Mouse (Mus musculus) ES-E14 (cell line): Measurements from ENCODE around the gene Ifna9. TPM values are rescaled to one million over a fixed set of nuclear protein-coding genes. Genes with fewer than 3 reads are reported as not detected.
A peak's percentile ranks its signal among the peaks of the same experiment; 100 is the strongest.
"Not testable (repeated sequence)": the region's sequence is repeated elsewhere in the genome, so short reads cannot be mapped to it uniquely, and the experiment has no call there.

ENCODE experiments used
- DNase-seq: peaks from one replicate; pipeline ENCODE4 v3.0.0-alpha.2; 2013; ENCODE audit warnings: low read depth, low spot score
- H3K27ac ChIP-seq: 2 replicates; pipeline ENCODE4 v1.5.1; 2012; ENCODE audit warnings: low read depth, mild to moderate bottlenecking, low read length, moderate library complexity, mixed read lengths; ENCODE audit not compliant: poor library complexity, insufficient read depth, severe bottlenecking
- H3K36me3 ChIP-seq: 2 replicates; pipeline ENCODE4 v1.6.1; 2012; ENCODE audit warnings: mild to moderate bottlenecking, low read length, moderate library complexity, mixed read lengths; ENCODE audit not compliant: control insufficient read depth, poor library complexity, insufficient read depth, severe bottlenecking
- H3K4me1 ChIP-seq, 2 experiments: fragments of 150-350 bp in 1 of 2; sonication (generic) in 1 of 2; 2 replicates each; pipeline ENCODE4 v1.6.1; 2012; ENCODE audit warnings: low read length in 2 of 2, mild to moderate bottlenecking in 1 of 2, mixed read lengths in 1 of 2; ENCODE audit not compliant: control insufficient read depth in 2 of 2, insufficient read depth in 2 of 2, poor library complexity in 1 of 2
- H3K4me3 ChIP-seq, 2 experiments: fragments of 150-350 bp in 1 of 2; sonication (generic) in 1 of 2; 2 replicates each; pipeline ENCODE4 v1.5.1; 2012; ENCODE audit warnings: low read length in 2 of 2, low read depth in 1 of 2, mild to moderate bottlenecking in 1 of 2, mixed read lengths in 1 of 2; ENCODE audit not compliant: insufficient read depth in 1 of 2, poor library complexity in 1 of 2, severe bottlenecking in 1 of 2
- H3K9ac ChIP-seq: 2 replicates; pipeline ENCODE4 v1.6.1; 2012; ENCODE audit warnings: low read depth, mild to moderate bottlenecking, low read length, mixed read lengths; ENCODE audit not compliant: poor library complexity, insufficient read depth, severe bottlenecking
- H3K9me3 ChIP-seq: fragments of 150-350 bp; sonication (generic); 2 replicates; pipeline ENCODE4 v1.6.1; 2012; ENCODE audit warnings: low read depth, mild to moderate bottlenecking, low read length; ENCODE audit not compliant: control insufficient read depth, insufficient read depth
- CHD2 ChIP-seq: IDR thresholded peaks from 2 replicates; pipeline ENCODE4 v1.6.1; 2014; ENCODE audit warnings: mild to moderate bottlenecking, low read depth, low read length, inconsistent platforms
- HCFC1 ChIP-seq: IDR thresholded peaks from 2 replicates; pipeline ENCODE4 v1.6.1; 2012; ENCODE audit warnings: low read length, inconsistent platforms, borderline replicate concordance; ENCODE audit not compliant: insufficient read depth
- MAFK ChIP-seq: IDR thresholded peaks from 2 replicates; pipeline ENCODE4 v1.6.1; 2014; ENCODE audit warnings: mild to moderate bottlenecking, low read depth, low read length, inconsistent platforms; ENCODE audit not compliant: insufficient read depth
- ZC3H11A ChIP-seq: IDR thresholded peaks from 2 replicates; pipeline ENCODE4 v1.6.1; 2012; ENCODE audit warnings: low read depth, mild to moderate bottlenecking, inconsistent platforms, low read length, borderline replicate concordance
- ZNF384 ChIP-seq: IDR thresholded peaks from 2 replicates; pipeline ENCODE4 v1.6.1; 2012; ENCODE audit warnings: low read depth, low read length, inconsistent platforms
- in situ Hi-C, 2 experiments: fragments of 600-800 bp; cut with MboI; formaldehyde crosslinking; loops; one replicate each; pipeline ENCODE4 v1.15.1; 2025; ENCODE audit warnings: low sequenced_read_pairs in 2 of 2, inconsistent platforms in 1 of 2; ENCODE audit not compliant: unreplicated experiment in 2 of 2
- total RNA-seq: library from RNA; depleted of rRNA; stranded (reverse); fragments of 300-350 nt; gene quantifications from 2 replicates; pipeline ENCODE4 v1.2.3, GENCODE M21; 2012

Gene Ifna9
- total RNA-seq, 1 experiment = not detected

DNA sequence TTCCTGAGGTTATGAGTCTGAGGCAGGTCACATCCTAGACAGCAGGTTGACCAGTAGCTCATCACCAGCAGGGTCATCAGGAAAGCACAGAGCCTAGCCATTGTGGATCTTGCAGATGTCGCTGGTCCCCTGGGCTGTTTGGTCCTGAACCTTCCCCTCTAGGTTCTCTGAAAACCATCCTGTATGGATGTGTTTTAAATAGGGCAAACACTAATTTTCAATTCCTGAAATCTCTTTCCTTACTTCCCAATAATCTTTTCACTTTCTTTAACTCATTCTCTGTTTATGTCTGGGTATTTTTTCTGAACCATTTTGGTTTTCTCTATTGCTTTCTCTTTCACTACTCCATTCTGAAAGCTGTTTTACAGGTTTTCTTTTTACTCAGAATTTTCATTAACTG is 20.5 kb downstream of the Ifna9 start, which contains the start of gene Ifna14:
Gene Ifna14 (minus strand): TSS at position 101 of the 400 bp plus-strand sequence.
- no peak within 1 kb of the TSS for H3K9ac ChIP-seq
- H3K27ac ChIP-seq = no peak within 1 kb of the TSS
- H3K4me3 ChIP-seq = no peak within 1 kb of the TSS
- no peak for TF ChIP-seq ZNF384
- TF ChIP-seq ZC3H11A = no peak
- no peak for TF ChIP-seq HCFC1
- no peak for TF ChIP-seq MAFK
- no peak for TF ChIP-seq CHD2
- no peak for DNase-seq
- no peaks in the 10 kb centered on the region for H3K36me3 ChIP-seq
- H3K9me3 ChIP-seq = no peaks in the 10 kb centered on the region
- in situ Hi-C loops = no loop called here
- no peaks in the 10 kb centered on the region for H3K4me1 ChIP-seq

DNA sequence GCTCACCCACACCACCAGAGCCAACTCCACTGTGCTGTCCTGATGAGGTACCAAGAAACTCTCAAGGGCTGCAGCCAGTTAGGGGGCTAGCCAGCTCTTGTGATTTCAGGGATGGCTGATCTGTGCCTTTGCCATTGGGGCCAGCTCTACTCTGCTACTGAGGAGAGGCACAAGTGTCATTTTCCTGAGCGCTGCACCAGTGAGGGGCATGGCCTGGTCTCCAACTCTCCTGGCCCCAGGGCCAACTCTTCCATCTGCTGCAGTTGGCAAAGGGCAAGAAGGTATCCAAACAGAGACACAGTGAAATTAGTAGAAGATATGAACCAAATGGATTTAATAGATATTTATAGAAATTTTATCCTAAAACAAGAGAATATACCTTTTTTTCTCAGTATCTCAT is 30.4 kb downstream of the Ifna9 start:
- in situ Hi-C loops = no loop called here
- Histone ChIP-seq H3K9ac (no peak overlapping the region), H3K9me3 (no peaks in the 10 kb centered on the region), H3K4me3 (no peak overlapping the region), H3K4me1 (no peaks in the 10 kb centered on the region), H3K27ac (no peak overlapping the region), H3K36me3 (no peaks in the 10 kb centered on the region)
- DNase-seq = no peak
- TF ChIP-seq ZC3H11A = no peak

DNA sequence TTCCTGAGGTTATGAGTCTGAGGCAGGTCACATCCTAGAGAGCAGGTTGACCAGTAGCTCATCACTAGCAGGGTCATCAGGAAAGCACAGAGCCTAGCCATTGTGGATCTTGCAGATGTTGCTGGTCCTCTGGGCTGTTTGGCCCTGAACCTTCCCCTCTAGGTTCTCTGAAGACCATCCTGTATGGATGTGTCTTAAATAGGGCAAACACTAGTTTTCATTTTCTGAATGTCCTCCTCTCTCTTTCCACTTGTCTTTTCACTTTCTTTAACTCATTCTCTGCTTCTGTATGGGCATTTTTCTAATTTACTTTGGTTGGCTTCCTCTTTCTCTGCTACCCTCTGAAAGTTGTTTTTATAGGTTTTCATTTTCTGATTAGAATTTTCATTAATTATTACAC is 34.0 kb downstream of the Ifna9 start, which contains the start of gene Ifna15:
Gene Ifna15 (minus strand): TSS at position 101 of the 400 bp plus-strand sequence.
- DNase-seq, in situ Hi-C loops, H3K4me3 ChIP-seq: not testable (repeated sequence)

DNA sequence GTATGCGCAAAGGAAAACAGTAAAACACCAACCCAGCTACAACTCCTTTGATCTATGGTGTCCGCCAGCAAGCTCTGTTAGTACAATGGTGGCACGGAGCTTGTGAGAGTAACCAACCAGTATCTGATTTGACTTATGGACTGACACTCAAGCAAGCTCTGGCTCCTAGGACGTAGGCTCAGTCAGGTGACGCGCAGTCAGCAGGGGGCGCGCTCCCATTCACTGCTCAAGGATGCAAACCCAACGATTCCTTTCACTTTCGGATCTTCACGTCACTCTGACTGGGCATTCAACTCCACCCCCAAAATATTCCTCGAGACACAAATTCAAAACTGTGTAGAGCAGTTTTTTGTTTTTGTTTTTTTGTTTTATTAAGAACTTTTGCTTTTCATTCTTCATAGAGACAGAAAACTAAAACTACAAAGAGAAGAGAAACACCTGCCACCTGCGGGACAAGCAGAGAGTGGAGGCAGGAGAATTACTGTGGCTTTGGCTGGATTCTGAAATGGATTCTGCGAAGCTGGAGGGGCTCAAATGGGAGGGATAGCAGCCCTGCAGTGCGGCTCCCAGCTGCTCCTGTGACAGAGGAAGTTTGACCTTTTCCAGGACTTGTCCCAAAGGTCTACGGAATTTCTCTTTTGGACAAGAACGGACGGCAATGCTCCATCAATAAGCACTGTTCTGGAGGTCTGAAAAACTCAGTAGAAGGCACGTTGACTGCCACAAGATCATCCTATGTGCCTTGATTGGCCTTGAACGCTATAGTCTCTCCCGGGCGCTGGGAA is 41.8 kb downstream of the Ifna9 start:
- H3K27ac ChIP-seq = no peak overlapping the region
- no peaks in the 10 kb centered on the region for H3K36me3 ChIP-seq
- H3K4me3 ChIP-seq = peak overlapping the region in 1 of 2 experiments; percentile 5; a peak in 1 of 4 replicates
- in situ Hi-C loops = no loop called here
- DNase-seq = peak; percentile 73
- H3K9ac ChIP-seq = no peak overlapping the region
- H3K9me3 ChIP-seq = no peaks in the 10 kb centered on the region
- TF ChIP-seq HCFC1 = no peak
- TF ChIP-seq ZNF384 = no peak
- TF ChIP-seq CHD2 = no peak
- no peak for TF ChIP-seq ZC3H11A
- no peak for TF ChIP-seq MAFK
- no peaks in the 10 kb centered on the region for H3K4me1 ChIP-seq

More for the DNA sequence above, 34.0 kb downstream of the Ifna9 start, which contains the start of gene Ifna15:
- not testable (repeated sequence) for H3K9ac ChIP-seq, H3K27ac ChIP-seq, H3K9me3 ChIP-seq, H3K4me1 ChIP-seq, H3K36me3 ChIP-seq

- Histone ChIP-seq H3K4me3 (no peak overlapping the region), H3K36me3 (no peaks in the 10 kb centered on the region), H3K9me3 (no peaks in the 10 kb centered on the region), H3K27ac (no peak overlapping the region), H3K4me1 (no peaks in the 10 kb centered on the region), H3K9ac (no peak overlapping the region)
- TF ChIP-seq CHD2 (no peak), ZNF384 (no peak), ZC3H11A (no peak), HCFC1 (no peak), MAFK (no peak)
- no peak for DNase-seq
- in situ Hi-C loops = loop anchor here in 1 of 2 experiments (25.0 kb wide), 1 partner anchor 511 kb away; the partner anchor contains the start of gene Mllt3
Measured at GRCm38 (mm10) chr4:88547986-88548385, 44.2 kb downstream of the Ifna9 start.
